Mouse (Mus musculus) kidney, embryonic 16.5 days (tissue): Measurements from ENCODE around the gene Zmat5. TPM values are rescaled to one million over a fixed set of nuclear protein-coding genes. Genes with fewer than 3 reads are reported as not detected.
"Not testable (repeated sequence)": the region's sequence is repeated elsewhere in the genome, so short reads cannot be mapped to it uniquely, and the experiment has no call there.

Source experiments
- ATAC-seq: fragments of 200-750 bp; cut with Nextera tagmentation; 2 replicates; pipeline ENCODE4 v1.8.0; 2017; ENCODE audit warnings: moderate TSS enrichment; ENCODE audit not compliant: low FRiP score, low TSS enrichment
- H3K27ac ChIP-seq: fragments of 300-500 bp; sonication (generic); 2 replicates; pipeline ENCODE4 v1.5.1; 2014; ENCODE audit warnings: low read length
- H3K27me3 ChIP-seq: fragments of 300-500 bp; sonication (generic); 2 replicates; pipeline ENCODE4 v1.6.1; 2014; ENCODE audit warnings: low read length, control low read depth, mixed read lengths; ENCODE audit not compliant: insufficient read depth
- H3K36me3 ChIP-seq: fragments of 300-500 bp; sonication (generic); 2 replicates; pipeline ENCODE4 v1.6.1; 2014; ENCODE audit warnings: low read length, control low read depth, mixed read lengths; ENCODE audit not compliant: insufficient read depth
- H3K4me1 ChIP-seq: fragments of 300-500 bp; sonication (generic); 2 replicates; pipeline ENCODE4 v1.6.1; 2014; ENCODE audit warnings: low read length, control low read depth, mixed read lengths; ENCODE audit not compliant: insufficient read depth
- H3K4me2 ChIP-seq: fragments of 300-500 bp; sonication (generic); replicated peaks from 2 replicates; pipeline ENCODE4 v1.6.1; 2014; ENCODE audit warnings: low read depth, low read length
- H3K4me3 ChIP-seq: fragments of 300-500 bp; sonication (generic); 2 replicates; pipeline ENCODE4 v1.5.1; 2014; ENCODE audit warnings: mild to moderate bottlenecking, low read length
- H3K9ac ChIP-seq: fragments of 300-500 bp; sonication (generic); replicated peaks from 2 replicates; pipeline ENCODE4 v1.6.1; 2014; ENCODE audit warnings: low read length
- H3K9me3 ChIP-seq: fragments of 300-500 bp; sonication (generic); 2 replicates; pipeline ENCODE4 v1.6.1; 2016; ENCODE audit warnings: low read length, control low read depth
- WGBS: fragments of 180-500 bp; shearing (Covaris S2); extraction: QIAGEN DNeasy Blood & Tissue Kit; methylation state at CpG from one replicate; pipeline ENCODE4 v1.1.7; 2014; 5-methylcytosine and 5-hydroxymethylcytosine counted together
- polyA plus RNA-seq: library from polyadenylated mRNA; unstranded; fragments of >200 nt; fragmentation: Nextera tagmentation; extraction: Ambion mirVana; gene quantifications from 2 replicates; pipeline ENCODE4 v1.2.1, GENCODE M21; 2015

Zmat5 gene
- polyA plus RNA-seq, 1 experiment from 2014 or later = 71.8 TPM

GRCm38 (mm10) chr11:4710188-4710587, 5.7 kb downstream of the Zmat5 start:
- not testable (repeated sequence) for ATAC-seq, H3K4me3 ChIP-seq, H3K27me3 ChIP-seq, H3K9ac ChIP-seq, H3K4me1 ChIP-seq, H3K4me2 ChIP-seq, H3K27ac ChIP-seq, H3K9me3 ChIP-seq, H3K36me3 ChIP-seq
- 83% methylated on average over 4 of the region's 4 CpGs for WGBS

GRCm38 (mm10) chr11:4712822-4713221, 8.3 kb downstream of the Zmat5 start:
- H3K9ac ChIP-seq = no peak overlapping the region

GRCm38 (mm10) chr11:4714727-4715126, 10.2 kb downstream of the Zmat5 start:
- H3K4me2 ChIP-seq = no peak overlapping the region
- no peak overlapping the region for H3K27ac ChIP-seq
- 83% methylated on average over 4 of the region's 4 CpGs for WGBS
- no peaks in the 10 kb centered on the region for H3K27me3 ChIP-seq
- H3K4me3 ChIP-seq = no peak overlapping the region
- H3K36me3 ChIP-seq = no peaks in the 10 kb centered on the region
- H3K4me1 ChIP-seq = no peaks in the 10 kb centered on the region
- no peak for ATAC-seq
- no peak overlapping the region for H3K9ac ChIP-seq
- H3K9me3 ChIP-seq = no peaks in the 10 kb centered on the region

More at GRCm38 (mm10) chr11:4712822-4713221, 8.3 kb downstream of the Zmat5 start:
- no peak overlapping the region for H3K4me2 ChIP-seq
- H3K4me1 ChIP-seq = no peaks in the 10 kb centered on the region
- no peaks in the 10 kb centered on the region for H3K27me3 ChIP-seq
- no peaks in the 10 kb centered on the region for H3K36me3 ChIP-seq
- H3K27ac ChIP-seq = no peak overlapping the region
- H3K9me3 ChIP-seq = no peaks in the 10 kb centered on the region
- H3K4me3 ChIP-seq = no peak overlapping the region
- ATAC-seq = no peak

GRCm38 (mm10) chr11:4715596-4715995, 11.1 kb downstream of the Zmat5 start:
- Histone ChIP-seq H3K4me3 (no peak overlapping the region), H3K9ac (no peak overlapping the region), H3K36me3 (no peaks in the 10 kb centered on the region), H3K9me3 (no peaks in the 10 kb centered on the region), H3K4me1 (no peaks in the 10 kb centered on the region), H3K27me3 (no peaks in the 10 kb centered on the region), H3K27ac (no peak overlapping the region), H3K4me2 (no peak overlapping the region)
- 73% methylated on average over 4 of the region's 4 CpGs for WGBS
- no peak for ATAC-seq

- 88% methylated on average over 5 of the region's 5 CpGs for WGBS
- no peak overlapping the region for H3K4me2 ChIP-seq
- no peak overlapping the region for H3K27ac ChIP-seq
- H3K9ac ChIP-seq = no peak overlapping the region
- H3K4me3 ChIP-seq = no peak overlapping the region
- peaks cover 9% of the 10 kb centered on the region; the same call in 1 of the 2 replicates for H3K4me1 ChIP-seq
- H3K9me3 ChIP-seq = no peaks in the 10 kb centered on the region
- no peak for ATAC-seq
- no peaks in the 10 kb centered on the region for H3K36me3 ChIP-seq
- no peaks in the 10 kb centered on the region for H3K27me3 ChIP-seq
These were observed 12.2 kb downstream of the Zmat5 start for GRCm38 (mm10) chr11:4716530-4717236.

GRCm38 (mm10) chr11:4718548-4718947, 14.1 kb downstream of the Zmat5 start:
- no peaks in the 10 kb centered on the region for H3K36me3 ChIP-seq
- H3K4me2 ChIP-seq = no peak overlapping the region
- ATAC-seq = no peak
- no peak overlapping the region for H3K4me3 ChIP-seq
- H3K9ac ChIP-seq = no peak overlapping the region
- H3K4me1 ChIP-seq = peaks cover 9% of the 10 kb centered on the region; the same call in 1 of the 2 replicates
- WGBS = 74% methylated on average over 5 of the region's 5 CpGs
- H3K27me3 ChIP-seq = no peaks in the 10 kb centered on the region
- no peaks in the 10 kb centered on the region for H3K9me3 ChIP-seq
- no peak overlapping the region for H3K27ac ChIP-seq

GRCm38 (mm10) chr11:4719961-4720360, 15.5 kb downstream of the Zmat5 start:
- Histone ChIP-seq H3K27ac (no peak overlapping the region), H3K4me2 (no peak overlapping the region), H3K36me3 (peaks cover 2% of the 10 kb centered on the region; the same call in 1 of the 2 replicates), H3K27me3 (no peaks in the 10 kb centered on the region), H3K4me3 (no peak overlapping the region), H3K4me1 (peaks cover 9% of the 10 kb centered on the region; the same call in 1 of the 2 replicates), H3K9me3 (no peaks in the 10 kb centered on the region), H3K9ac (no peak overlapping the region)
- 87% methylated on average over 9 of the region's 9 CpGs for WGBS
- ATAC-seq = no peak

GRCm38 (mm10) chr11:4720393-4720792, 15.9 kb downstream of the Zmat5 start:
- Histone ChIP-seq H3K4me3 (no peak overlapping the region), H3K27ac (no peak overlapping the region), H3K27me3 (no peaks in the 10 kb centered on the region), H3K9me3 (no peaks in the 10 kb centered on the region), H3K36me3 (peaks cover 6% of the 10 kb centered on the region; the same call in 1 of the 2 replicates), H3K9ac (no peak overlapping the region), H3K4me2 (no peak overlapping the region), H3K4me1 (peaks cover 9% of the 10 kb centered on the region; the same call in 1 of the 2 replicates)
- WGBS = 50% methylated on average over 11 of the region's 11 CpGs
- ATAC-seq = no peak

- no peak overlapping the region for H3K9ac ChIP-seq
- no peak overlapping the region for H3K27ac ChIP-seq
- peaks cover 11% of the 10 kb centered on the region; the same call in 1 of the 2 replicates for H3K36me3 ChIP-seq
- no peak overlapping the region for H3K4me3 ChIP-seq
- no peak for ATAC-seq
- WGBS = 45% methylated on average over 7 of the region's 7 CpGs
- no peaks in the 10 kb centered on the region for H3K27me3 ChIP-seq
- no peaks in the 10 kb centered on the region for H3K9me3 ChIP-seq
- H3K4me2 ChIP-seq = no peak overlapping the region
- H3K4me1 ChIP-seq = peaks cover 9% of the 10 kb centered on the region; the same call in 1 of the 2 replicates
These were observed 16.6 kb downstream of the Zmat5 start for GRCm38 (mm10) chr11:4720900-4721580.

GRCm38 (mm10) chr11:4721728-4722127, 17.2 kb downstream of the Zmat5 start:
- H3K4me3 ChIP-seq = no peak overlapping the region
- H3K9me3 ChIP-seq = no peaks in the 10 kb centered on the region
- H3K9ac ChIP-seq = no peak overlapping the region
- peaks cover 11% of the 10 kb centered on the region; the same call in 1 of the 2 replicates for H3K36me3 ChIP-seq
- WGBS = 60% methylated on average over 8 of the region's 8 CpGs
- no peaks in the 10 kb centered on the region for H3K27me3 ChIP-seq
- ATAC-seq = no peak
- no peak overlapping the region for H3K27ac ChIP-seq
- H3K4me2 ChIP-seq = no peak overlapping the region
- H3K4me1 ChIP-seq = peaks cover 9% of the 10 kb centered on the region; the same call in 1 of the 2 replicates
